Mouse (Mus musculus): ENCODE results near the gene Pold3.

DNA sequence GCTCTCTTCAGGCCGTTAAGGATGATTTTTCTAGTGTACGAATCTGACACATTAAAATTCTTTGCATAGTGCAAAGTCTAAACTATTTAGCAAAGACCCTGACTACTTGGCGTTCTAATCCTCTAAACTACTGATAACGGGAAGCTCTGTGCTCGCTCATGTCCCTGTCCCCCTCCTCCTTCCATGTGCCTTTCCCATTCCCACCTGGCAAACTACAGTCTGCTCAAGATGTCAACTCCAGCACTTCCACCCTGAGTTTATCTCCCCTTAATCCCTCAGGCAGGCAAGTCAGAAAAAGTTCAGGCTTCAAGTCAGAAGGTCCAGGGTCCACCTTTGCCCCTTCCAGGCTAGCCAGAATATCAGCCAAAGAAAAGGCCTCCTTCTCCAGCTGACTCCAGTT, 45.1 kb downstream of the Pold3 start:
- TF ChIP-seq CTCF (IDR thresholded peaks at IDR 0.05; ENCODE audit: low read depth, low read length) (no peak), POLR2A (IDR thresholded peaks at IDR 0.05; ENCODE audit: borderline replicate concordance, low read depth, low read length) (no peak)
